Mouse (Mus musculus) gastrocnemius, adult 18-20 months (tissue): ENCODE data around the gene Ptch1. TPM values are rescaled to one million over a fixed set of nuclear protein-coding genes. Genes with fewer than 3 reads are reported as not detected.

ENCODE experiments used
- DNase-seq: peaks from one replicate; pipeline ENCODE4 v3.0.0; 2021; ENCODE audit warnings: low spot score
- total RNA-seq, 2 experiments: library from RNA; stranded (reverse); gene quantifications; 2 replicates each; pipeline ENCODE4 v1.2.3; 2021

Ptch1 gene
- total RNA-seq, 2 experiments from 2014 or later: 5.7 to 8.5 TPM

- no peak for DNase-seq
Measured at GRCm38 (mm10) chr13:63499489-63499888, 73.9 kb downstream of the Ptch1 start.

DNA sequence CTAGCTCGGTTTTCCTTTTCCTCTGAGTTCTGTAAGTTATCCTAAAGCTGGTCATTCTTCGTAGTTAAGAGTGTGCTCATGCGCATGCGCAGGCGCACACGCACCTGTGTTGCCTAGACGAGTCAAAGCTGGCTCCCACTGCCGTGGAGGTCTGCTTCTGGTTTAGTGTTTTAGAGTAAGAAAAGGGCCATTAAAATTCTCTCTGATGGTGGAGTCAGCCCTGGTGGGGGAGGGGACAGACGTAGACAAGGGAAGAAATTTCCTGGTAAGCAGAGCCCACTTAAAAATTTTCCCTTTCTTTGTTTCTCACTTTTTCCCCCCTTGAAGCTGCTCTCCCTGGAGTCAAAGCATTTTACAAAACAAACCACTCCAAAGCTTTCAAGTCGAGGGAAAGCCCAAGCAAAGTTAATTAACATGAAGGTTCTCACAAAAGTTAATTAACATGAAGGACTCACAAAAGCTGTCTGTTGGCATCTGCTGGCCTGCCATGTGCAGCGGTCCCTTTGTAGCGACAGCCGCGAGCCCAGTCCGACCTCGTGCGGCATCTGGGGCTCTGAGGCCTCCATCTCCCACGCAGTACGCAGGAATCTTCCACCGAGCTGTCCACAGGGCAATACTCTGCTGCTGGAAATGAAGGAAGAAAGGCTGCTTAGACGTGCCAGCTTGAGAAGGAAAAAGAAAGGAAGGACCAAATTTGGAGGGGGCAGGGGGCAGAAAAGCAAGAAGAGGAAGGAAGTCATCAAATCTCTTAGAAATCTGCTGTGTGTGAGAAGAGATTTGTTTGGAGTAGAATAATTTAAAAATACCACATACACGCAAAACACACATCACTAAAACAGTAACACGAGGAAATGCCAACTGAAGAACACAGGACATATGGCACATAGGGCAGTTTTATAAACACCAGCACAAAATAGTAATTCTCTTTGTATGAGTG lies 76.5 kb downstream of the Ptch1 start, which contains the start of gene Fancc:
Fancc (minus strand) TSS at position 633 of the 937 bp plus-strand sequence.
- no peak for DNase-seq

DNA sequence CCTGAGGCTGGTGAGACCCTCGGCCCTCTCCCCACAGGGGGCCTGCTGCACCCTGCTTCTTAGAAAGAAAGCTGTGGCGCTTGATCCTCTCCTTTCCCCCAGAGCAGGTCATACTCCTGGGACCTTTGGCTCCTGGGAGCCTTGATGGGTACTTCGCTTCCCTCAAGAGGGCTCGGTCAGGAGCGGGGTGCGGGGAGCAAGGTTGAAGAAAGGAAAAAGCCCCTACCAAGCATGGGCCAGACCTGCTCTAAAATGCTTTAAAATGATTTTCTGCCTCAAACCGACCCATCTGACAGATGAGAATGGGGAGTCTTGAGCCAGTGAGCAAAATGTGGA lies 85.7 kb downstream of the Ptch1 start:
- DNase-seq: no peak

DNA sequence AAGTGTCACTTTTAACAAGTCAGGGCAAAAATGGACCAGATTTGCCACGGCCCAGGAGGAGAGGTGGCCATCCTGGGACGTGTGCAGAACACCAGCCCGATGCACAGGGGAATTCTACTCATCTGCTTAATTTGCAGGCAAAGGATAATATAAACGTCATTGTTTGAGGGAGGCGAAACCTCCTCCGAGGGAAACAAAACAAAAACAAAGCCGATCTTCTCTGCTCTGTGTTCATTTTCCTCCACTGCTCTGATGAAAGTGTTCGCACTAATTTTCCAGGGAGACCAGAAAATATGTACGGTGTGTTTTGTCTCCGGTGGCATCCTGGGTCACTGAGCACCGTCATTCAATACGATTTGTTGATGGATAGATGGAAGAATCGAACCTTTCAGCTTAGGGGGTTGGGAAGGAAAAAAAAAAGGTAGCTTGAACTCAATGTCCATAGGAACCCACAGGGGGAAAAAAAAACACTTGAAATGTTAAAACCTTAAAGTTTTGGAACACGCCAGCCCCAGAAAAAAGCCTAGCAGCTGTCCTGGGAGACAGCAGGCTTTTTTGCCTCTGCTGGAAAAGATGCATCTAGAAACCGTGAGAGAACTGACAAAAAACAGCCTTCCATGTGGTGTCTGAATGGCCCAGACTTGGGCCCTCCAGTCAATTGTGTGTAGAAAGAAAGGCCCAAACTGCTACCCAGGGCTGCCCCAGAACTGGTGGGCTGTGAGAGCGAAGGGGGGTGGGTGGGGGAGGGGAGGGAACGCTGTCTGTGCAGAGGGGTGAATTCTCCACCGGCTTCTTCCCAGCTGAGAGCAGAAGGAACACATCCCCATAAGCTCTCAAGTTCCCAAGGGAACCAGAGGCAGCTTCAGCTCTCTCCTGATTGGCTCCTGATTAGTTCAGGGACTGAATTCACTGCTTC lies 86.3 kb downstream of the Ptch1 start:
- no peak for DNase-seq

DNA sequence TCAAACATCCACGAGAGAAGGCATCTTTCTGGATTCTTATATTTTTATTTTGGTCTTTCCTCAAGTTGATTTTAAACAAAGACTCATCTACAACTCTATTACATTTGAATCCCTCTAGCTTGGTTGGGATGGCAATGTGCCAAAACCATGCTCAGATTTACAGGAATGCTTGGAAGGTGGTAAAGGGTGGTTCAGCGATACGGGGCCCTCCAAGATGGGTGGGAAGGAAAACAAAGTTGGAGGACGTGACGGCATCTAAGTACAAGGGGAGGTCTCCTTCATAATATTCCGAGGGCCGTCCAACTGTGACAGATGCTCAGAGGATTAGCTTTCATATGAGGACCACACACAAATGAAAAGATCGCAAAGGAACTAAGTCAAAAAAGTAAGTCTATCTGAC lies 98.0 kb downstream of the Ptch1 start:
- DNase-seq: no peak

Other genes with a start within 250 kb of the Ptch1 start
- gene Fancc, start 76.3 kb downstream of the Ptch1 start, total RNA-seq: 1 to 10 TPM; 1.2 to 1.8 TPM
- gene Ercc6l2, start 241.6 kb upstream of the Ptch1 start, total RNA-seq: 10 to 100 TPM; 17.0 to 17.5 TPM